Mouse (Mus musculus) kidney, embryonic 16.5 days (tissue): ENCODE data around the gene Catsper4. TPM values are rescaled to one million over a fixed set of nuclear protein-coding genes. Genes with fewer than 3 reads are reported as not detected.

Source experiments
- polyA plus RNA-seq: library from polyadenylated mRNA; unstranded; fragments of >200 nt; fragmentation: Nextera tagmentation; extraction: Ambion mirVana; gene quantifications from 2 replicates; pipeline ENCODE4 v1.2.1, GENCODE M21; 2015

Gene Catsper4
- polyA plus RNA-seq, 1 experiment from 2014 or later: 0.35 TPM

Other genes with a start within 250 kb of the Catsper4 start
- 51.7 and 53.1 TPM in 2 replicates for gene Dhdds, start 226.5 kb downstream of the Catsper4 start, polyA plus RNA-seq
- gene Lin28a, start 208.5 kb downstream of the Catsper4 start, polyA plus RNA-seq: not detected in 2 replicates
- gene Zfp683, start 173.5 kb downstream of the Catsper4 start, polyA plus RNA-seq: not detected in 2 replicates
- gene Crybg2, start 166.6 kb downstream of the Catsper4 start, polyA plus RNA-seq: 4.2 and 4.5 TPM in 2 replicates
- gene Cd52, start 132.3 kb downstream of the Catsper4 start, polyA plus RNA-seq: 7.4 and 7.6 TPM in 2 replicates
- gene Ubxn11, start 124.8 kb downstream of the Catsper4 start, polyA plus RNA-seq: 13.5 and 13.8 TPM in 2 replicates
- 389 and 435 TPM in 2 replicates for gene Sh3bgrl3, start 98.6 kb downstream of the Catsper4 start, polyA plus RNA-seq
- 112 and 141 TPM in 2 replicates for gene Cep85, start 40.3 kb downstream of the Catsper4 start, polyA plus RNA-seq
- gene Gm7534, start 24.4 kb downstream of the Catsper4 start, polyA plus RNA-seq: 0.25 and 0.28 TPM in 2 replicates
- 9.6 and 10.9 TPM in 2 replicates for gene Cnksr1, start 11.0 kb upstream of the Catsper4 start, polyA plus RNA-seq
- gene E130218I03Rik, start 16.3 kb upstream of the Catsper4 start, polyA plus RNA-seq: 0.62 and 0.67 TPM in 2 replicates
- 15.0 and 15.8 TPM in 2 replicates for gene Zfp593, start 18.2 kb upstream of the Catsper4 start, polyA plus RNA-seq
- not detected in 2 replicates for gene Gm30191, start 19.6 kb upstream of the Catsper4 start, polyA plus RNA-seq
- 12.2 and 12.8 TPM in 2 replicates for gene Grrp1, start 26.7 kb upstream of the Catsper4 start, polyA plus RNA-seq
- 19.2 and 20.2 TPM in 2 replicates for gene Pdik1l, start 60.5 kb upstream of the Catsper4 start, polyA plus RNA-seq
- 3.3 and 4.1 TPM in 2 replicates for gene Trim63, start 87.7 kb upstream of the Catsper4 start, polyA plus RNA-seq
- 0.92 and 1.4 TPM in 2 replicates for gene Slc30a2, start 115.8 kb upstream of the Catsper4 start, polyA plus RNA-seq
- gene Extl1, start 156.5 kb upstream of the Catsper4 start, polyA plus RNA-seq: 0.32 and 0.61 TPM in 2 replicates
- 19.5 and 20.1 TPM in 2 replicates for gene Pafah2, start 168.9 kb upstream of the Catsper4 start, polyA plus RNA-seq
- gene Stmn1, start 240.9 kb upstream of the Catsper4 start, polyA plus RNA-seq: 1,595 and 1,651 TPM in 2 replicates